Mouse (Mus musculus) retina, embryonic 14.5 days (tissue): ENCODE measurements around the gene Trim54.

Experiments
- DNase-seq: peaks from one replicate; pipeline ENCODE4 v3.0.0-alpha.2; 2015; ENCODE audit warnings: low spot score

Trim54 gene

GRCm38 (mm10) chr5:31105814-31106335 lies 10.6 kb upstream of the Trim54 start, which contains the start of gene Dnajc5g:
Dnajc5g (plus strand) TSS chr5:31106285.
- no peak for DNase-seq

GRCm38 (mm10) chr5:31108000-31108490 lies 8.5 kb upstream of the Trim54 start, which contains the start of gene Slc30a3:
Slc30a3 (minus strand) TSS chr5:31108237.
- DNase-seq = no peak

GRCm38 (mm10) chr5:31110781-31111180 lies 5.7 kb upstream of the Trim54 start:
- peak; percentile 29 for DNase-seq

- DNase-seq = no peak
Measured at GRCm38 (mm10) chr5:31116912-31117311, 400 bp downstream of the Trim54 start.

- DNase-seq = no peak
Measured at GRCm38 (mm10) chr5:31121111-31121510, 4.6 kb downstream of the Trim54 start.

- DNase-seq = no peak
Measured at GRCm38 (mm10) chr5:31123481-31123880, 7.0 kb downstream of the Trim54 start.

GRCm38 (mm10) chr5:31126050-31126449 lies 9.5 kb downstream of the Trim54 start:
- peak; percentile 9 for DNase-seq

GRCm38 (mm10) chr5:31136730-31137424 lies 20.4 kb downstream of the Trim54 start:
- DNase-seq = peak; percentile 11

GRCm38 (mm10) chr5:31137658-31138057 lies 21.1 kb downstream of the Trim54 start:
- DNase-seq = no peak

GRCm38 (mm10) chr5:31138241-31138967 lies 21.9 kb downstream of the Trim54 start, which contains the start of gene Ucn:
Ucn (minus strand) TSS chr5:31138829.
- peak; percentile 18 for DNase-seq

GRCm38 (mm10) chr5:31138968-31139425 lies 22.5 kb downstream of the Trim54 start:
- no peak for DNase-seq

GRCm38 (mm10) chr5:31149781-31150180 lies 33.3 kb downstream of the Trim54 start:
- no peak for DNase-seq

GRCm38 (mm10) chr5:31151746-31152145 lies 35.2 kb downstream of the Trim54 start:
- no peak for DNase-seq

GRCm38 (mm10) chr5:31153516-31154151 lies 37.1 kb downstream of the Trim54 start:
- peak; percentile 6 for DNase-seq

GRCm38 (mm10) chr5:31154152-31154553 lies 37.6 kb downstream of the Trim54 start, which contains the start of gene Mpv17:
Mpv17 (minus strand) TSS chr5:31154251.
- DNase-seq = peak; percentile 83

- DNase-seq = no peak
Measured at GRCm38 (mm10) chr5:31162462-31162861, 46.0 kb downstream of the Trim54 start.

- no peak for DNase-seq
Measured at GRCm38 (mm10) chr5:31164878-31165277, 48.4 kb downstream of the Trim54 start.

GRCm38 (mm10) chr5:31168630-31169029 lies 52.1 kb downstream of the Trim54 start:
- no peak for DNase-seq

- DNase-seq = peak; percentile 24
Measured at GRCm38 (mm10) chr5:31179301-31179765, 62.8 kb downstream of the Trim54 start.

GRCm38 (mm10) chr5:31179766-31180630 lies 63.5 kb downstream of the Trim54 start, which contains the start of the genes Gm29609 and Gtf3c2:
Gm29609 (minus strand) TSS chr5:31179911.
Gtf3c2 (minus strand) TSS chr5:31180144.
- DNase-seq = peak; percentile 95
